Mouse (Mus musculus) splenic B cell, adult 2 months (primary cell): ENCODE data around the gene Tm9sf4.

Experiments used
- DNase-seq: peaks from one replicate; pipeline ENCODE4 v3.0.0-alpha.2; 2011; ENCODE audit warnings: low read depth, low spot score
- H3K27me3 ChIP-seq: 2 replicates; pipeline ENCODE4 v1.6.1; 2012; ENCODE audit warnings: mild to moderate bottlenecking, low read length, moderate library complexity, mixed read lengths; ENCODE audit not compliant: control insufficient read depth, poor library complexity, insufficient read depth, severe bottlenecking
- H3K36me3 ChIP-seq: 2 replicates; pipeline ENCODE4 v1.6.1; 2012; ENCODE audit warnings: mild to moderate bottlenecking, low read length, moderate library complexity, mixed read lengths; ENCODE audit not compliant: control insufficient read depth, poor library complexity, insufficient read depth, severe bottlenecking

The Tm9sf4 gene

GRCm38 (mm10) chr2:153240701-153241235 is 79.7 kb downstream of the Tm9sf4 start:
- no peaks in the 10 kb centered on the region for H3K27me3 ChIP-seq
- peak; percentile 26 for DNase-seq
- H3K36me3 ChIP-seq, result no peaks in the 10 kb centered on the region; the same call in 1 of the 2 replicates

- peak; percentile 89 for DNase-seq
- Histone ChIP-seq H3K36me3 (no peaks in the 10 kb centered on the region; the same call in 1 of the 2 replicates), H3K27me3 (no peaks in the 10 kb centered on the region)
Measured at GRCm38 (mm10) chr2:153241250-153242014, 80.3 kb downstream of the Tm9sf4 start, which contains the start of the genes Plagl2 and Pofut1. TSS of gene Plagl2 (minus strand) at chr2:153241426. TSS of gene Pofut1 (plus strand) at chr2:153241533.

GRCm38 (mm10) chr2:153242156-153242555 is 81.1 kb downstream of the Tm9sf4 start:
- no peak for DNase-seq
- H3K36me3 ChIP-seq, result no peaks in the 10 kb centered on the region; the same call in 1 of the 2 replicates
- no peaks in the 10 kb centered on the region for H3K27me3 ChIP-seq

GRCm38 (mm10) chr2:153249751-153250150 is 88.6 kb downstream of the Tm9sf4 start:
- DNase-seq, result no peak
- peaks cover 9% of the 10 kb centered on the region for H3K36me3 ChIP-seq
- no peaks in the 10 kb centered on the region for H3K27me3 ChIP-seq

GRCm38 (mm10) chr2:153256604-153257003 is 95.5 kb downstream of the Tm9sf4 start:
- DNase-seq, result no peak
- Histone ChIP-seq H3K27me3 (no peaks in the 10 kb centered on the region), H3K36me3 (no peaks in the 10 kb centered on the region)

GRCm38 (mm10) chr2:153259030-153259863 is 98.1 kb downstream of the Tm9sf4 start:
- Histone ChIP-seq H3K27me3 (no peaks in the 10 kb centered on the region), H3K36me3 (no peaks in the 10 kb centered on the region)
- peak; percentile 48 for DNase-seq
